Mouse (Mus musculus) midbrain, embryonic 10.5 days (tissue): Measurements from ENCODE around the gene Sgo2a. TPM values are rescaled to one million over a fixed set of nuclear protein-coding genes. Genes with fewer than 3 reads are reported as not detected.
"Not testable (repeated sequence)": the region's sequence is repeated elsewhere in the genome, so short reads cannot be mapped to it uniquely, and the experiment has no call there.

Experiments used
- DNase-seq: peaks from one replicate; pipeline ENCODE4 v3.0.0-alpha.2; 2017; ENCODE audit warnings: low spot score
- H3K27ac ChIP-seq: fragments of 300-500 bp; sonication (generic); replicated peaks from 2 replicates; pipeline ENCODE4 v1.5.1; 2016; ENCODE audit warnings: mild to moderate bottlenecking
- H3K27me3 ChIP-seq: fragments of 300-500 bp; sonication (generic); 2 replicates; pipeline ENCODE4 v1.6.1; 2016; ENCODE audit warnings: low read depth, mild to moderate bottlenecking; ENCODE audit not compliant: poor library complexity, severe bottlenecking
- H3K36me3 ChIP-seq: fragments of 300-500 bp; sonication (generic); 2 replicates; pipeline ENCODE4 v1.6.1; 2016; ENCODE audit warnings: mild to moderate bottlenecking, moderate library complexity
- H3K4me1 ChIP-seq: fragments of 300-500 bp; sonication (generic); 2 replicates; pipeline ENCODE4 v1.6.1; 2016
- H3K4me3 ChIP-seq: fragments of 300-500 bp; sonication (generic); 2 replicates; pipeline ENCODE4 v1.5.1; 2016; ENCODE audit warnings: mild to moderate bottlenecking, moderate library complexity
- H3K9me3 ChIP-seq: fragments of 300-500 bp; sonication (generic); replicated peaks from 2 replicates; pipeline ENCODE4 v1.6.1; 2016; ENCODE audit warnings: mild to moderate bottlenecking
- WGBS: fragments of 180-500 bp; shearing (Covaris S2); methylation state at CpG from one replicate; pipeline ENCODE4 v1.1.7; 2016; 5-methylcytosine and 5-hydroxymethylcytosine counted together
- polyA plus RNA-seq: library from polyadenylated mRNA; unstranded; fragments of >200 nt; fragmentation: Nextera tagmentation; extraction: Ambion mirVana; gene quantifications from 2 replicates; pipeline ENCODE4 v1.2.1, GENCODE M21; 2016

The Sgo2a gene
- polyA plus RNA-seq, 1 experiment from 2014 or later: 22.9 TPM

GRCm38 (mm10) chr1:57989052-57989600 is 6.6 kb upstream of the Sgo2a start:
- Histone ChIP-seq H3K27me3 (no peaks in the 10 kb centered on the region), H3K27ac (0 out of 2 replicates have a peak overlapping the region, but pooled peaks have one; percentile 23), H3K4me1 (peaks cover 7% of the 10 kb centered on the region), H3K9me3 (no peaks in the 10 kb centered on the region), H3K4me3 (no peak overlapping the region), H3K36me3 (no peaks in the 10 kb centered on the region)
- DNase-seq: no peak
- WGBS: 62% methylated on average over 6 of the region's 6 CpGs

GRCm38 (mm10) chr1:57991277-57991676 is 4.5 kb upstream of the Sgo2a start:
- no peak overlapping the region for H3K27ac ChIP-seq
- no peak overlapping the region for H3K4me3 ChIP-seq
- 80% methylated on average over 2 of the region's 2 CpGs for WGBS
- no peak for DNase-seq
- H3K4me1 ChIP-seq: peaks cover 8% of the 10 kb centered on the region
- no peaks in the 10 kb centered on the region for H3K9me3 ChIP-seq
- H3K36me3 ChIP-seq: no peaks in the 10 kb centered on the region
- no peaks in the 10 kb centered on the region for H3K27me3 ChIP-seq

- H3K27me3 ChIP-seq: no peaks in the 10 kb centered on the region
- DNase-seq: no peak
- H3K4me3 ChIP-seq: peak overlapping the region; percentile 78
- peak overlapping the region; percentile 95 for H3K27ac ChIP-seq
- H3K36me3 ChIP-seq: peaks cover 29% of the 10 kb centered on the region
- H3K9me3 ChIP-seq: no peaks in the 10 kb centered on the region
- H3K4me1 ChIP-seq: peaks cover 22% of the 10 kb centered on the region
- under 1% methylated on average over 29 of the region's 29 CpGs for WGBS
Observed at GRCm38 (mm10) chr1:57996133-57996615, 403 bp downstream of the Sgo2a start.

GRCm38 (mm10) chr1:57998146-57998545 is 2.4 kb downstream of the Sgo2a start:
- peaks cover 48% of the 10 kb centered on the region for H3K36me3 ChIP-seq
- no peak overlapping the region for H3K4me3 ChIP-seq
- 88% methylated on average over 3 of the region's 3 CpGs for WGBS
- peaks cover 22% of the 10 kb centered on the region for H3K4me1 ChIP-seq
- no peaks in the 10 kb centered on the region for H3K27me3 ChIP-seq
- no peaks in the 10 kb centered on the region for H3K9me3 ChIP-seq
- no peak overlapping the region for H3K27ac ChIP-seq
- no peak for DNase-seq

- H3K27ac ChIP-seq, H3K9me3 ChIP-seq, DNase-seq, H3K4me1 ChIP-seq, H3K4me3 ChIP-seq, H3K27me3 ChIP-seq: not testable (repeated sequence)
- H3K36me3 ChIP-seq: peaks cover 74% of the 10 kb centered on the region
- 96% methylated on average over 6 of the region's 7 CpGs for WGBS
Observed at GRCm38 (mm10) chr1:58006388-58006787, 10.6 kb downstream of the Sgo2a start.

- WGBS: 95% methylated on average over 7 of the region's 7 CpGs
- no peaks in the 10 kb centered on the region for H3K9me3 ChIP-seq
Observed at GRCm38 (mm10) chr1:58018856-58019255, 23.1 kb downstream of the Sgo2a start, which contains the start of gene Kctd18. Kctd18 (minus strand) TSS chr1:58018956.

GRCm38 (mm10) chr1:58027707-58028106 is 31.9 kb downstream of the Sgo2a start:
- 83% methylated on average over 7 of the region's 7 CpGs for WGBS
- no peaks in the 10 kb centered on the region for H3K9me3 ChIP-seq
- no peaks in the 10 kb centered on the region for H3K27me3 ChIP-seq
- peaks cover 13% of the 10 kb centered on the region for H3K4me1 ChIP-seq
- no peak overlapping the region for H3K27ac ChIP-seq
- no peak overlapping the region for H3K4me3 ChIP-seq
- H3K36me3 ChIP-seq: peaks cover 35% of the 10 kb centered on the region
- no peak for DNase-seq

More at GRCm38 (mm10) chr1:58018856-58019255, 23.1 kb downstream of the Sgo2a start, which contains the start of gene Kctd18:
- H3K4me1 ChIP-seq: no peaks in the 10 kb centered on the region
- H3K4me3 ChIP-seq: no peak within 1 kb of the TSS
- no peak for DNase-seq
- no peaks in the 10 kb centered on the region for H3K27me3 ChIP-seq
- peaks cover 100% of the 10 kb centered on the region for H3K36me3 ChIP-seq
- H3K27ac ChIP-seq: no peak within 1 kb of the TSS

GRCm38 (mm10) chr1:58029636-58030117 is 33.9 kb downstream of the Sgo2a start, which contains the start of gene Aox1:
Aox1 (plus strand) TSS chr1:58029931.
- Histone ChIP-seq H3K9me3 (no peaks in the 10 kb centered on the region), H3K4me1 (peaks cover 13% of the 10 kb centered on the region), H3K4me3 (peak within 1 kb of the TSS; percentile 30), H3K27me3 (no peaks in the 10 kb centered on the region), H3K27ac (peak within 1 kb of the TSS; percentile 33; the same call in 1 of the 2 replicates), H3K36me3 (peaks cover 15% of the 10 kb centered on the region)
- 16% methylated on average over 12 of the region's 12 CpGs for WGBS
- DNase-seq: peak; percentile 17

GRCm38 (mm10) chr1:58030156-58030871 is 34.5 kb downstream of the Sgo2a start:
- peak; percentile 19 for DNase-seq
- H3K36me3 ChIP-seq: peaks cover 8% of the 10 kb centered on the region
- peak overlapping the region; percentile 30 for H3K4me3 ChIP-seq
- WGBS: 40% methylated on average over 13 of the region's 13 CpGs
- H3K27me3 ChIP-seq: no peaks in the 10 kb centered on the region
- peak overlapping the region; percentile 33; the same call in 1 of the 2 replicates for H3K27ac ChIP-seq
- H3K4me1 ChIP-seq: peaks cover 13% of the 10 kb centered on the region
- H3K9me3 ChIP-seq: no peaks in the 10 kb centered on the region

- peak; percentile 69 for DNase-seq
- H3K27ac ChIP-seq: no peak overlapping the region
- H3K4me3 ChIP-seq: no peak overlapping the region
- peaks cover 13% of the 10 kb centered on the region for H3K4me1 ChIP-seq
- 67% methylated on average over 10 of the region's 10 CpGs for WGBS
- no peaks in the 10 kb centered on the region for H3K27me3 ChIP-seq
- H3K9me3 ChIP-seq: no peaks in the 10 kb centered on the region
- H3K36me3 ChIP-seq: peaks cover 2% of the 10 kb centered on the region
Observed at GRCm38 (mm10) chr1:58031160-58031769, 35.5 kb downstream of the Sgo2a start.

GRCm38 (mm10) chr1:58037306-58037705 is 41.5 kb downstream of the Sgo2a start:
- H3K27ac ChIP-seq, H3K36me3 ChIP-seq, DNase-seq, H3K4me3 ChIP-seq, H3K9me3 ChIP-seq, H3K27me3 ChIP-seq, H3K4me1 ChIP-seq: not testable (repeated sequence)
- 93% methylated on average over 9 of the region's 9 CpGs for WGBS

GRCm38 (mm10) chr1:58045076-58045475 is 49.3 kb downstream of the Sgo2a start:
- no peaks in the 10 kb centered on the region for H3K27me3 ChIP-seq
- DNase-seq: no peak
- no peak overlapping the region for H3K27ac ChIP-seq
- no peaks in the 10 kb centered on the region for H3K9me3 ChIP-seq
- WGBS: 84% methylated on average over 3 of the region's 3 CpGs
- H3K36me3 ChIP-seq: no peaks in the 10 kb centered on the region
- no peaks in the 10 kb centered on the region for H3K4me1 ChIP-seq
- no peak overlapping the region for H3K4me3 ChIP-seq
